Mouse (Mus musculus): Measurements from ENCODE around the gene Siae.

- TF ChIP-seq CTCF (IDR thresholded peaks at IDR 0.05; ENCODE audit: low read depth, low read length), result no peak
- TF ChIP-seq POLR2A (IDR thresholded peaks at IDR 0.05; ENCODE audit: extremely low read depth, insufficient read depth, low read length), result no peak
Measured at GRCm38 (mm10) chr9:37539170-37540025, 16.1 kb upstream of the Siae start, which contains the start of gene Vsig2.

Data from liver, adult 2 months (tissue).